Comparison of ENCODE assay signal across 21 mouse cellular contexts in the genomic region with DNA sequence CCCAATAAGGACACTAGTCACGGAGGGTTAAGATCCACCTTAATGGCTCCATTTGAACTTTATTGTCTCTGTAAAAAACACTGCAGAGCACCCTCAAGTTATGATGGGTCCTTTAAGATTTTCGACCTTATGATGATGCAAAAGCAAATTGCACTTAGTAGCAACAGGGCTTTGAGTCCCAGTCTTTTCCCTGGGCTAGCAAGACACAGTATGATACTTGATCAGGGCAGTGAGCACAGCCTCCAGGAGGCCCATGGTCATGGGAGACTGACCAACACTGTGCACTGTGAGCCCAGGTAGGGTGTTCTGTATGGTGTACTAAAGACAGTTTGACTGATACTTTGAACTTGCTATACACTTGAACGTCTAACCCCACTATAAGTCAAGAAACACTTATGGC.
A peak's percentile ranks its signal among the peaks of the same experiment; 100 is the strongest.
DNase-seq lines count a peak whose midpoint lies in the region.
"Had no signal": no experiment of that assay in that cellular context is flagged by ENCODE, and none has a peak within 500 bp of the region (broad histone marks: within the 10 kb centered on the region; RNA-seq: fewer than 3 reads in every experiment).

No protein-coding gene starts in this region.

- no peaks in the 10 kb centered on the region for H3K9me3 ChIP-seq in limb, embryonic 10.5 days (replicated peaks)
- H3K9me3 ChIP-seq: embryonic facial prominence, embryonic 10.5 days; embryonic facial prominence, embryonic 12.5 days; forebrain, embryonic 10.5 days; forebrain, embryonic 12.5 days; G1E had no signal

- DNase-seq in 3T3-L1 (ENCODE audit: low read depth, low spot score), result peak; percentile 61
- peak; percentile 51 for DNase-seq in NIH3T3 (ENCODE audit: low read depth)
- DNase-seq in limb, embryonic 10.5 days (ENCODE audit: low spot score), result no peak
- DNase-seq in urinary bladder, postnatal 10 days (ENCODE audit: low spot score), result no peak
- DNase-seq in adipocyte (ENCODE audit: low spot score), result no peak
- DNase-seq: adrenal gland, adult 8-10 months; adrenal gland, postnatal 14 days; adrenal gland, postnatal 36 days; B cell, adult 2 months; cerebellum, adult 11-12 months; cerebellum, adult 2 months; cerebellum, adult 9-10 months; cerebellum, postnatal 10 days; cerebellum, postnatal 25 days had no signal

- WGBS in limb, embryonic 10.5 days, result 91% methylated on average over 3 of the region's 3 CpGs

- H3K27ac ChIP-seq in limb, embryonic 10.5 days, result peak overlapping the region; percentile 11; the same call in 1 of the 2 replicates
- H3K27ac ChIP-seq: embryonic facial prominence, embryonic 10.5 days; embryonic facial prominence, embryonic 12.5 days; forebrain, embryonic 10.5 days; forebrain, embryonic 12.5 days had no signal

- H3K36me3 ChIP-seq in limb, embryonic 10.5 days, result no peaks in the 10 kb centered on the region
- H3K36me3 ChIP-seq: embryonic facial prominence, embryonic 10.5 days; embryonic facial prominence, embryonic 12.5 days; forebrain, embryonic 10.5 days; forebrain, embryonic 12.5 days; G1E had no signal

- no peaks in the 10 kb centered on the region for H3K27me3 ChIP-seq in limb, embryonic 10.5 days (ENCODE audit: low read depth, poor library complexity, severe bottlenecking)
- H3K27me3 ChIP-seq: CH12.LX; embryonic facial prominence, embryonic 12.5 days; forebrain, embryonic 12.5 days had no signal

- peaks cover 21% of the 10 kb centered on the region for H3K4me1 ChIP-seq in limb, embryonic 10.5 days
- H3K4me1 ChIP-seq: forebrain, embryonic 10.5 days; forebrain, embryonic 12.5 days had no signal

- no peak overlapping the region for H3K4me3 ChIP-seq in limb, embryonic 10.5 days
- H3K4me3 ChIP-seq: embryonic facial prominence, embryonic 10.5 days; embryonic facial prominence, embryonic 12.5 days; erythroblast, embryonic 14.5 days; forebrain, embryonic 10.5 days; forebrain, embryonic 12.5 days had no signal

Comparison
In these comparisons a context has a peak if more than half of its experiments do, and no peak if none do; other contexts are left out.
1. DNase-seq: peak in 3T3-L1 (single experiment) and NIH3T3 (single experiment); none in limb, embryonic 10.5 days (single experiment), urinary bladder, postnatal 10 days (single experiment) and adipocyte (single experiment).